ENCODE assay signal across 8 mouse cellular contexts in genomic region chr11:53979788-53980621, GRCm38 (mm10). TPM values are rescaled to one million over a fixed set of nuclear protein-coding genes. Genes with fewer than 3 reads are reported as not detected.
DNase-seq lines count a peak whose midpoint lies in the region; ATAC-seq lines count a peak whose summit lies in the region.

Gene Slc22a21 (minus strand): TSS chr11:53980332.

- DNase-seq in Muller cell, postnatal 12 days (ENCODE audit: inconsistent ontology term) = peak; percentile 93
- DNase-seq in cerebellum, adult 8-10 months = peak; percentile 36
- DNase-seq in forelimb bud, embryonic 11.5 days (ENCODE audit: low read depth, low spot score) = peak; percentile 82
- peak; percentile 74 to 77 for DNase-seq in layer of hippocampus, postnatal 10 days (ENCODE audit: low spot score in 2 of 2)
- peak; percentile 89 for DNase-seq in lung, postnatal 10 days
- DNase-seq in ovary, postnatal 14 days (ENCODE audit: low spot score) = peak; percentile 65
- peak; percentile 66 for DNase-seq in thymus, postnatal 14 days

- ATAC-seq in hematopoietic stem cell, adult 5-6 weeks (replicated peaks in 1 of 2; ENCODE audit: insufficient read depth in 1 of 2, low FRiP score in 2 of 2, low TSS enrichment in 1 of 2, low read depth in 1 of 2, poor library complexity in 2 of 2, severe bottlenecking in 2 of 2) = peak; percentile 93 to 95

RNA-seq across cellular contexts. Expression of gene Slc22a21, which starts in this region (rescaled TPM):
- total RNA-seq in hematopoietic stem cell, adult 5-6 weeks (2017) = 1.9 and 8.2 TPM in 2 replicates
- total RNA-seq in layer of hippocampus, postnatal 10 days (2021) = 1 to 10 TPM; 3.7 to 4.1 TPM

Comparison
In these comparisons a context has a peak if more than half of its experiments do, and no peak if none do; other contexts are left out.
1. Peak in every context shown above with its lines: DNase-seq and ATAC-seq.
2. DNase-seq: peak in every context shown above with its lines; median percentile 93 in Muller cell, postnatal 12 days; 89 in lung, postnatal 10 days; 82 in forelimb bud, embryonic 11.5 days; 76 in layer of hippocampus, postnatal 10 days; 66 in thymus, postnatal 14 days; 65 in ovary, postnatal 14 days; 36 in cerebellum, adult 8-10 months.